Mouse (Mus musculus) megakaryocyte, embryonic 14.5 days (primary cell): ENCODE measurements around the gene Nbas. TPM values are rescaled to one million over a fixed set of nuclear protein-coding genes. Genes with fewer than 3 reads are reported as not detected.

Experiments
- H3K27me3 ChIP-seq: replicated peaks from 2 replicates; pipeline ENCODE3; 2012; ENCODE audit warnings: inconsistent platforms
- H3K36me3 ChIP-seq: replicated peaks from 2 replicates; pipeline ENCODE3; 2012; ENCODE audit warnings: low read length, inconsistent platforms, mixed read lengths
- H3K4me1 ChIP-seq: 2 replicates; pipeline ENCODE4 v1.6.1; 2012; ENCODE audit warnings: inconsistent platforms
- H3K4me3 ChIP-seq: replicated peaks from 2 replicates; pipeline ENCODE3; 2012; ENCODE audit warnings: moderate library complexity, mild to moderate bottlenecking, inconsistent platforms
- H3K9me3 ChIP-seq: 2 replicates; pipeline ENCODE4 v1.6.1; 2012; ENCODE audit warnings: inconsistent platforms
- FLI1 ChIP-seq: IDR thresholded peaks from 2 replicates; pipeline ENCODE4 v1.6.1; 2012; ENCODE audit warnings: low read length, inconsistent platforms, mixed read lengths
- GATA1 ChIP-seq: IDR thresholded peaks from 3 replicates; pipeline ENCODE4 v1.6.1; 2012; ENCODE audit warnings: mixed read lengths, low read length, inconsistent platforms, borderline replicate concordance
- polyA plus RNA-seq: library from polyadenylated mRNA; stranded (reverse); fragments of >175 nt; gene quantifications from 2 replicates; pipeline ENCODE4 v1.2.3, GENCODE M21; 2012; ENCODE audit warnings: low replicate concordance; ENCODE audit not compliant: insufficient read depth

Gene Nbas
- polyA plus RNA-seq, result 5.8 and 7.9 TPM in 2 replicates

DNA sequence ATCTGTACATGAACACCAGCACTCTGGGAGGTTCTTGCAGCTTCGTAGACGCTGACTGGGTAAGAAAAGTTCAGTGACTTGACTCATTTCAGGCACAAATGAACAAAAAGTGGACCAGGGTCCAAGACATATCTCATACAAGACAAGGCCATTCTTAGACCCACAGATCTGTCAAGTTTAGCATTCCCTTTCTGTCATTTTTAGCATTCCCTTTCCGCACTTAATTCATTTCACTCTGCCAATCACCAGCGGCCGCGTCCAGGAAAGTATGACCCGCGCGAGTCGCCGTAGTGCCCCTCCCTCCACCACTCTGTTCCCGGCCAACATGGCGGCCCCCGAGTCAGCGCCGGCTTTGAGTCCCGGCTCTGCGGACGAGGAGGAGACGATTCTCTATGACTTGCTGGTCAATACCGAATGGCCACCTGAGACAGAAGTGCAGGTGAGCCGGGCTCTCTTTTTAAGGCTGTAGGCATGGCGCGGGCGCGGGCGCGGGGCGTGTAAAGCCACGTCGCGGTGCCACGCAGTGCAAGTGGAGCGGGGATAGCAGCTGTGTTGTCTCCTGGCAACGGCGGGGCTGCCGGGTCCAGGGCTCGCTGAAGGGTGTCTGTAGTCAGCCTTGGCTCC lies at the start of gene Nbas:
TSS of gene Nbas (plus strand) at position 308 of the 624 bp plus-strand sequence.
- TF ChIP-seq FLI1 (no peak), GATA1 (no peak)
- Histone ChIP-seq H3K4me1 (peaks cover 24% of the 10 kb centered on the region), H3K4me3 (peak within 1 kb of the TSS; percentile 100), H3K27me3 (peaks cover 1% of the 10 kb centered on the region), H3K9me3 (peaks cover 12% of the 10 kb centered on the region), H3K36me3 (peaks cover 13% of the 10 kb centered on the region)

DNA sequence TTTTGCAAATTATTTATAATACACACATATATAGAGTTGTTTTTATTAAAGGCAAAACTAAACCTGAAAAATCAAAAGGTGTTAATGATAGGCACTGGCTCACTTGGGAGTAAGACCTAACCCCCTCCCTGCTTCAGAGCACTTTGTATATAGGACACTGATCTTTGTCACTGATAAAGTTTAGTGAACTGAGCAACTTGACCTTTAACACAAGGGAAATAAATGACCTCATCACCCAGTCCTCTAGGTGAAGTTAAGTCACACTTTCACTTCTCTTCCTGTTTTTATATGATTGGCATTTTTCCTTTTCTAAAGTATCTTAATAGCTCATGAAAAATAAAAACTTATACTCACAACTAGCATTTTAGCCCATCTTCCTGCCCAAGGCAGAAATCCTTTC lies 26.5 kb upstream of the Nbas start:
- TF ChIP-seq GATA1, result no peak
- no peak for TF ChIP-seq FLI1
- Histone ChIP-seq H3K27me3 (no peaks in the 10 kb centered on the region), H3K4me1 (peaks cover 7% of the 10 kb centered on the region; the same call in 1 of the 2 replicates), H3K36me3 (peaks cover 87% of the 10 kb centered on the region), H3K9me3 (no peaks in the 10 kb centered on the region), H3K4me3 (no peak overlapping the region)

DNA sequence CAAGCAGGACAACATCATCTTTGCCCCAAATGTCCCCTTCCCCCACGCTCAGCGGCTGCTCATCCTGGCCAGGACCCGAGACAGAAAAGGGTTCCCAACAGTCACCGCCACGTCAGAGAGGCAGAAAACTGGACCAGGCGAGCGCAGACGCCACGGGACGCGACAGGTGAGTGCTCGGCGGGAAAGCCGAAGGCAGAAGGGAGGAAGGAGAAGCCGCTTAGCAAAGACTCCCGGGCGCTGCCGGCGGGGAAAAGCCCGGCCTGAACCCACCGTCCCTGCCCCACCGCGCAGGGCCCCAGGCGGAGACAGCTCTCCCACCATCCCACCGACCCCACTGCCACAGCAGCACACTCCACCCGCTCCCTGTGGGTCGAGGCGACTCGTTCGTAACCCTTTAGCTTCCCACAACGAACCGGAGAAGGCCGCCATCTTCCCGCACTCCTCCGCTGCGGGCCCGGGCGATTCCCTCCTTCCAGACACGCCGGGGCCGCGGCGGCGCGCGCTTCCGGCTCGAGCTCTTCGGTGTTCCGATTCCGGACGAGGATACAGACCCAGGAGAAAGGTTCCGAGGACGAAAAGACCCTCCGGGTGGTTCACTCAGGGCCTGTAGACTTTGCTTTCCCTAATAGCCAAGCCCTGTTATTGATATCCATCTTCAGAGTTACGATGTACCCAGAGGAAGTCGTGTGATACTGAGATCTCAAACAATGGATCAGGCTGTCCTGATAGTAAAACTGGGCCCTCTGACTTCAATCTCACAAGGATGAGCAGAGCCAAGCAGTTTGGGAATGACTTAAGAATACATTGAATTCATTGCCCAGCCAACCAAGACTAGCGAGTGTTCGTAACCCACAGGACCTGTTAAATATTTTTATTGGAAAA lies 20.0 kb upstream of the Nbas start, which contains the start of gene Ddx1:
TSS of gene Ddx1 (minus strand) at position 523 of the 882 bp plus-strand sequence.
- H3K36me3 ChIP-seq, result peaks cover 24% of the 10 kb centered on the region
- peak within 1 kb of the TSS; percentile 99 for H3K4me3 ChIP-seq
- TF ChIP-seq GATA1 (no peak), FLI1 (no peak)
- peaks cover 6% of the 10 kb centered on the region for H3K27me3 ChIP-seq
- no peaks in the 10 kb centered on the region for H3K9me3 ChIP-seq
- peaks cover 18% of the 10 kb centered on the region; the same call in 1 of the 2 replicates for H3K4me1 ChIP-seq

DNA sequence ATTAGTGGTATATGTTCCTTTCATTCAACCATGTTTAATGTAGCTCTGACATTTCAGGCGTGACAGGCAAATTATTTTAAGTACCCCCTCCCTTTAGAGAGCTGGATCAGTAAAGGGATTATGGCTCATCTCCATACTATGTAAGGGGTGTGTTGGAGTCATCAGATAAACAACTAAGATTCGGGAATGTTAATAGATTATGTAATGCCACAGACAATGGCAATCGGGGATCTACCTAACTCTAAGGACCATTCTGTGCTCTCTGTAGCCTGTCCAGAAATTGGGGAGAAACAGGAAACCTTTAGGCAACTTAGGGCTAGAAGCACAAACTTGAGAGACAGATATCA lies 19.4 kb upstream of the Nbas start:
- peaks cover 17% of the 10 kb centered on the region for H3K36me3 ChIP-seq
- H3K9me3 ChIP-seq, result no peaks in the 10 kb centered on the region
- peak overlapping the region; percentile 99 for H3K4me3 ChIP-seq
- TF ChIP-seq GATA1 (no peak), FLI1 (no peak)
- H3K4me1 ChIP-seq, result peaks cover 18% of the 10 kb centered on the region; the same call in 1 of the 2 replicates
- peaks cover 9% of the 10 kb centered on the region for H3K27me3 ChIP-seq

DNA sequence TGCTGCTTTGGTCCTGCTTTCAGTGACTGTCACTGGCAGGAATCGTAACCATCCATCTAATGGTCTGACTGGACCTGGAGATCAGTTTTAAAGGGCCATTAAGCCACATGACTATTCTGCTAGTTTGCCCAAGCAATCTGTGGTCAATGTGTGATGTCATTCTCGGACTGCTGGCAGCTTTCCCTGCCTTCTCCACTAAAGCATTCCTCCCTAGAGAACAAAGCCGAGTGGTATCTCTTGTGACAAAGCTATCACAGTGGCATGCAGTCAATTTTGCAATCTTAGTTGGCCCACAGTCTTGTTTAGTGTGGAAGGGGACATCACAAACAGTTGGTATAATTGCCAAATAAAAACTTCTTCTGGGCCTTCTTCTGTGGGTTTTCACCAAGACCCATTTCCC lies 13.9 kb upstream of the Nbas start:
- no peaks in the 10 kb centered on the region for H3K9me3 ChIP-seq
- peaks cover 3% of the 10 kb centered on the region; the same call in 1 of the 2 replicates for H3K4me1 ChIP-seq
- no peak overlapping the region for H3K4me3 ChIP-seq
- H3K27me3 ChIP-seq, result peaks cover 30% of the 10 kb centered on the region
- H3K36me3 ChIP-seq, result no peaks in the 10 kb centered on the region
- TF ChIP-seq GATA1 (no peak), FLI1 (no peak)

DNA sequence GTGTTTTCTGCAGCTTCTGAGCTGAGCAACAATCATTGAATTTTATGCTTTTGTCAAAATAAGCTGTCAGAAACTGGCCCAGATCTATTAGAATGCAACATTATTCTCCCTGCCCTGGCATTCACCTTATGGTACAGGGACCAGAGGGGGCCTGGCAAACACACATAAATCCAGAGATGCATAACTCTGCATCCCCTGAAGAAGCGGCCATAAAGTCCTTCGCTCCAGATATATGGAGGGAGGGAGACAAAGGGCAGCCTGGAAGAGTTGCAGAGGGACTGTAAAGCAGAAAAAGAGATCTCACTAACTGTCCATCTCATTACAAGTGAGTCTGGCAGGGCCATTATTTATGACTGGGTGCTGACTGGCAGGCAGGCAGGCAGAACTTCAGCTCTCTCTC lies 13.2 kb upstream of the Nbas start:
- TF ChIP-seq FLI1, result no peak
- no peak for TF ChIP-seq GATA1
- peaks cover 3% of the 10 kb centered on the region; the same call in 1 of the 2 replicates for H3K4me1 ChIP-seq
- peaks cover 30% of the 10 kb centered on the region for H3K27me3 ChIP-seq
- no peaks in the 10 kb centered on the region for H3K36me3 ChIP-seq
- H3K4me3 ChIP-seq, result no peak overlapping the region
- no peaks in the 10 kb centered on the region for H3K9me3 ChIP-seq

DNA sequence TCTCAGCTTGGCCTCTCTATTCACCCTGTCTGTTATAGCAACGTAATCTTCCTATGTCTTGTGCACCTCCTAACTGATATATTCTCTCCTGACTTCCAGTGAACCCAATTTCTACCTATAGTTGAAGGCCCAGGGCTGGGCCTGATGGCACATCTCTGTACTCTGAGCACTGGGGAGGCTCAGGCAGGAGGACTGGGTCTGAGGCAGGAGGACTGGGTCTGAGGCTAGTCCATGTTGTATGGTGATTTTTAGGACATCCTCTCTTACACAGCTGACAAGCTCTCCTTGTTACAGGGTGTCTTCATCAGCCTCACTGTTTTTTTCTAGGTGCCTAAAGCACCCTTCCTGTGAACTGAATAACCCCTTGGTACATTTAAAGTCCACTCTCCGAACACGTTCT lies 521 bp upstream of the Nbas start:
- Histone ChIP-seq H3K27me3 (peaks cover 1% of the 10 kb centered on the region), H3K9me3 (peaks cover 12% of the 10 kb centered on the region), H3K36me3 (peaks cover 8% of the 10 kb centered on the region), H3K4me1 (peaks cover 24% of the 10 kb centered on the region), H3K4me3 (peak overlapping the region; percentile 100)
- TF ChIP-seq FLI1 (no peak), GATA1 (no peak)

DNA sequence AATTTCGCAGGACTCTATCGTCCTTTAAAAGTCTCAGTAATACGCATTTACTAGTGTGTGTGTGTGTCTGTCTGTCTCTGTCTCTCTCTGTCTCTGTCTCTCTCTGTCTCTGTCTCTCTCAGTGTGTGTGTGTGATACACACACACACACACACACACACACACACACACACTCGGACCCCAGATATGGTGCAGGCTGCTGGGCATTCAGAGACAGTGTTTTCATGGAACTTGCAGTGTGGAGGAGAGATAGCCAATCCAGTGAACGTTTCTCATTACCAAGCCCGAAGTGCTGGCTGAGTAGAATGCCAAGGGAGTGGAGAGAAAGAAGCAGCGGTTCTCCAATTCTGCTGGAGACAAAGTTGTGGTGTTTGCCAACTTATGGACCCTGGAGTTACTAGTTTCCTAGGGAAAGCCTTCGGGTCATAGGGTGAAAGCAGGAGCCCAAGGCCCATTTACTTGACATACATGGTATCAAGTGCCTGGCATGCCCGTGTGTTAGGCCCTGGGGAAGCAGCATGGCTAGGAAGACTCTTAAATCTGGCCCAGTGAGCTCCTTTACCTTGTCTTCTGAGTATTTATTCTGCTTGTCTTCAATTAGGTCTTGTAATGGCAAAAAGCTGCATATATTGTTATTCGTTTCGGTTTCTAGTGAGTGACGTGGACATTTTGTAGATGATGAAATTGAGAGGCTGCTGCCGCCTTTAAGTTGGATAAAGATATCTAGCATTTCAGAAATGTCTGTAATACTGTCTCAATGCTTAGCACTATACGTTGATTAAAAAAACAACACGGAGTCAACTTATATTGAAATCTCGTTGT lies 847 bp downstream of the Nbas start:
- peaks cover under 1% of the 10 kb centered on the region for H3K27me3 ChIP-seq
- H3K36me3 ChIP-seq, result peaks cover 22% of the 10 kb centered on the region
- TF ChIP-seq GATA1 (no peak), FLI1 (no peak)
- peaks cover 24% of the 10 kb centered on the region for H3K4me1 ChIP-seq
- peaks cover 12% of the 10 kb centered on the region for H3K9me3 ChIP-seq
- peak overlapping the region; percentile 100 for H3K4me3 ChIP-seq

DNA sequence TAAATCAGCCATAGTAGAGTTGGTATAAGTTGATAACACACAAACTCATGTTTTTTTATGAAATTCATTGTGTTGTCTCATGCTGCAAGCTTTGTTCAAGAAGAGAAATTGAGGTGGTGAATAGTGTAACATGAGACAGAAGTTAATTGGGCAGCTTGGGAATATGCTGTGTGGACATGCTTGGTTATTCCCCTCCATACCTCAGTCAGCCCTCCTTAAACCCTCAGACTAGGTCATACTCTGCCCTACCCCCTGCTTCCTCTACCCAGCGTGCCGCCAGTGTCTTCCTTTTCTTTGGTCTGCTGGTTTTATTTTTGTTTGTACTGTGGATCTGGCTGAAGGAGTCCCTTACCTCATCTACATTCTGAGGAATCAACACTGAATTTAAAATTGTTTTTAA lies 22.5 kb downstream of the Nbas start:
- H3K4me1 ChIP-seq, result peaks cover 8% of the 10 kb centered on the region
- TF ChIP-seq GATA1 (no peak), FLI1 (no peak)
- H3K9me3 ChIP-seq, result no peaks in the 10 kb centered on the region
- H3K36me3 ChIP-seq, result peaks cover 63% of the 10 kb centered on the region
- H3K27me3 ChIP-seq, result no peaks in the 10 kb centered on the region
- H3K4me3 ChIP-seq, result no peak overlapping the region
